Mouse (Mus musculus) thymus, postnatal 0 days (tissue): ENCODE measurements around the gene Ptx4. TPM values are rescaled to one million over a fixed set of nuclear protein-coding genes. Genes with fewer than 3 reads are reported as not detected.

ENCODE experiments used
- DNase-seq: peaks from one replicate; pipeline ENCODE4 v3.0.0-alpha.2; 2015; ENCODE audit warnings: low spot score
- polyA plus RNA-seq: library from polyadenylated mRNA; unstranded; fragments of >200 nt; fragmentation: Nextera tagmentation; extraction: Ambion mirVana; gene quantifications from 2 replicates; pipeline ENCODE4 v1.2.1, GENCODE M21; 2015

The Ptx4 gene
- 0.12 TPM in 1 of 2 replicates, not detected in the other for polyA plus RNA-seq

- no peak for DNase-seq
Observed at GRCm38 (mm10) chr17:25120406-25120805, at the start of gene Ptx4. TSS of gene Ptx4 (plus strand) at chr17:25120760.

- DNase-seq, result no peak
Observed at GRCm38 (mm10) chr17:25076906-25077305, 43.7 kb upstream of the Ptx4 start.

- no peak for DNase-seq
Observed at GRCm38 (mm10) chr17:25077771-25078372, 42.7 kb upstream of the Ptx4 start.

GRCm38 (mm10) chr17:25080210-25080609 is 40.4 kb upstream of the Ptx4 start:
- DNase-seq, result no peak

GRCm38 (mm10) chr17:25080960-25081381 is 39.6 kb upstream of the Ptx4 start:
- DNase-seq, result no peak

- DNase-seq, result no peak
Observed at GRCm38 (mm10) chr17:25082081-25082847, 38.3 kb upstream of the Ptx4 start.

- DNase-seq, result no peak
Observed at GRCm38 (mm10) chr17:25082887-25083286, 37.7 kb upstream of the Ptx4 start.

- DNase-seq, result no peak
Observed at GRCm38 (mm10) chr17:25083444-25083931, 37.1 kb upstream of the Ptx4 start, which contains the start of gene Tmem204. TSS of gene Tmem204 (minus strand) at chr17:25083591.

- DNase-seq, result no peak
Observed at GRCm38 (mm10) chr17:25084835-25085385, 35.6 kb upstream of the Ptx4 start.

GRCm38 (mm10) chr17:25086724-25087123 is 33.8 kb upstream of the Ptx4 start:
- DNase-seq, result no peak

- no peak for DNase-seq
Observed at GRCm38 (mm10) chr17:25089158-25089557, 31.4 kb upstream of the Ptx4 start.

- DNase-seq, result no peak
Observed at GRCm38 (mm10) chr17:25090450-25090849, 30.1 kb upstream of the Ptx4 start.

GRCm38 (mm10) chr17:25096221-25096620 is 24.3 kb upstream of the Ptx4 start:
- DNase-seq, result no peak

GRCm38 (mm10) chr17:25100052-25100451 is 20.5 kb upstream of the Ptx4 start:
- DNase-seq, result no peak

- no peak for DNase-seq
Observed at GRCm38 (mm10) chr17:25101338-25101737, 19.2 kb upstream of the Ptx4 start.

GRCm38 (mm10) chr17:25107786-25108185 is 12.8 kb upstream of the Ptx4 start:
- DNase-seq, result no peak

GRCm38 (mm10) chr17:25109578-25109977 is 11.0 kb upstream of the Ptx4 start:
- DNase-seq, result no peak

GRCm38 (mm10) chr17:25110590-25110989 is 10.0 kb upstream of the Ptx4 start:
- no peak for DNase-seq

- no peak for DNase-seq
Observed at GRCm38 (mm10) chr17:25111220-25111619, 9.3 kb upstream of the Ptx4 start.

- no peak for DNase-seq
Observed at GRCm38 (mm10) chr17:25111739-25112422, 8.7 kb upstream of the Ptx4 start.

GRCm38 (mm10) chr17:25112423-25112810 is 8.1 kb upstream of the Ptx4 start:
- no peak for DNase-seq
